Mouse (Mus musculus): ENCODE data around the gene Ramac.

DNA sequence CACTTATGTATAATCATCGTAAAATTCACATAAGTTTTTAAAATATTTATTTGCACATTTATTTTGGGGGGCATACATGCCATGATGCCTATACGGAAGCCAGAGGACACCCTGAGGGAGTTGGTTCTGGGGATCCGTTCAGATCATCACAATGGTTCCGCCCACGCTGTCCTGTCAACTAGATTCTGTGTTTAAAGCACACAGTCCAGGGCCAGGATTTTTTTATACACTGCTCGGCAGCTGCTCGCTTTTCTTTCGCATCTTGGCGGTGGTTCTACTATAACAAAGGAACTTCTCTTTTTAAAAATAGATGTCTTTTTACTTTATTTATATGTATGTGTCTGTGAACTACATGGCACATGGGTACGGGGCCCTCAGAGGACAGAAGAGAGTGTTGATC, 38.9 kb upstream of the Ramac start:
- TF ChIP-seq CTCF (IDR thresholded peaks at IDR 0.05; ENCODE audit: borderline replicate concordance, insufficient read depth, low read length) (no peak), POLR2A (IDR thresholded peaks at IDR 0.05; ENCODE audit: low read depth, low read length) (no peak)

Measured in embryonic fibroblast, embryonic 13.5 days (primary cell).